Mouse (Mus musculus): ENCODE data around the gene Car9. TPM values are rescaled to one million over a fixed set of nuclear protein-coding genes. Genes with fewer than 3 reads are reported as not detected.

The Car9 gene
- polyA plus RNA-seq, 1 experiment from 2014 or later, result 0.69 TPM

GRCm38 (mm10) chr4:43513300-43513699, 6.5 kb downstream of the Car9 start:
- peaks cover 33% of the 10 kb centered on the region for H3K27me3 ChIP-seq (ENCODE audit: low read depth, poor library complexity, severe bottlenecking)
- 88% methylated on average over 4 of the region's 4 CpGs for WGBS
- peaks cover 13% of the 10 kb centered on the region for H3K4me1 ChIP-seq

GRCm38 (mm10) chr4:43513791-43514190, 7.0 kb downstream of the Car9 start:
- Histone ChIP-seq H3K9me3 (replicated peaks) (no peaks in the 10 kb centered on the region), H3K27ac (replicated peaks) (no peak overlapping the region), H3K4me1 (peaks cover 13% of the 10 kb centered on the region), H3K4me3 (no peak overlapping the region), H3K27me3 (ENCODE audit: low read depth, poor library complexity, severe bottlenecking) (peaks cover 33% of the 10 kb centered on the region), H3K36me3 (no peaks in the 10 kb centered on the region)
- no peak for DNase-seq (ENCODE audit: low spot score)
- 86% methylated on average over 4 of the region's 4 CpGs for WGBS

More at GRCm38 (mm10) chr4:43513300-43513699, 6.5 kb downstream of the Car9 start:
- DNase-seq (ENCODE audit: low spot score), result no peak
- no peaks in the 10 kb centered on the region for H3K36me3 ChIP-seq
- H3K27ac ChIP-seq (replicated peaks), result no peak overlapping the region
- no peaks in the 10 kb centered on the region for H3K9me3 ChIP-seq (replicated peaks)
- H3K4me3 ChIP-seq, result no peak overlapping the region

GRCm38 (mm10) chr4:43515764-43516708, 9.3 kb downstream of the Car9 start:
- 77% methylated on average over 11 of the region's 11 CpGs for WGBS
- DNase-seq (ENCODE audit: low spot score), result no peak

GRCm38 (mm10) chr4:43519551-43519950, 12.8 kb downstream of the Car9 start:
- WGBS, result 12% methylated on average over 10 of the region's 10 CpGs
- peak overlapping the region; percentile 29 for H3K4me3 ChIP-seq
- peaks cover 53% of the 10 kb centered on the region for H3K4me1 ChIP-seq
- H3K27me3 ChIP-seq (ENCODE audit: low read depth, poor library complexity, severe bottlenecking), result peaks cover 71% of the 10 kb centered on the region
- peak; percentile 40 for DNase-seq (ENCODE audit: low spot score)
- no peaks in the 10 kb centered on the region for H3K9me3 ChIP-seq (replicated peaks)
- no peak overlapping the region for H3K27ac ChIP-seq (replicated peaks)
- no peaks in the 10 kb centered on the region for H3K36me3 ChIP-seq

More at GRCm38 (mm10) chr4:43515764-43516708, 9.3 kb downstream of the Car9 start:
- H3K4me1 ChIP-seq, result peaks cover 21% of the 10 kb centered on the region
- peaks cover 39% of the 10 kb centered on the region for H3K27me3 ChIP-seq (ENCODE audit: low read depth, poor library complexity, severe bottlenecking)
- H3K4me3 ChIP-seq, result no peak overlapping the region
- no peaks in the 10 kb centered on the region for H3K9me3 ChIP-seq (replicated peaks)
- H3K36me3 ChIP-seq, result no peaks in the 10 kb centered on the region
- no peak overlapping the region for H3K27ac ChIP-seq (replicated peaks)

GRCm38 (mm10) chr4:43519956-43520355, 13.2 kb downstream of the Car9 start:
- DNase-seq (ENCODE audit: low spot score), result peak; percentile 85
- H3K27me3 ChIP-seq (ENCODE audit: low read depth, poor library complexity, severe bottlenecking), result peaks cover 73% of the 10 kb centered on the region
- no peaks in the 10 kb centered on the region for H3K9me3 ChIP-seq (replicated peaks)
- H3K4me3 ChIP-seq, result peak overlapping the region; percentile 29
- WGBS, result 13% methylated on average over 6 of the region's 6 CpGs
- no peaks in the 10 kb centered on the region for H3K36me3 ChIP-seq
- no peak overlapping the region for H3K27ac ChIP-seq (replicated peaks)
- peaks cover 56% of the 10 kb centered on the region for H3K4me1 ChIP-seq

GRCm38 (mm10) chr4:43527880-43528279, 21.1 kb downstream of the Car9 start:
- no peak for DNase-seq (ENCODE audit: low spot score)
- peaks cover 20% of the 10 kb centered on the region for H3K4me1 ChIP-seq
- 68% methylated on average over 5 of the region's 5 CpGs for WGBS
- no peak overlapping the region for H3K4me3 ChIP-seq
- no peak overlapping the region for H3K27ac ChIP-seq (replicated peaks)
- H3K27me3 ChIP-seq (ENCODE audit: low read depth, poor library complexity, severe bottlenecking), result peaks cover 39% of the 10 kb centered on the region
- peaks cover 22% of the 10 kb centered on the region for H3K36me3 ChIP-seq
- H3K9me3 ChIP-seq (replicated peaks), result no peaks in the 10 kb centered on the region

GRCm38 (mm10) chr4:43528487-43528886, 21.7 kb downstream of the Car9 start:
- H3K36me3 ChIP-seq, result peaks cover 28% of the 10 kb centered on the region
- peaks cover 33% of the 10 kb centered on the region for H3K27me3 ChIP-seq (ENCODE audit: low read depth, poor library complexity, severe bottlenecking)
- H3K9me3 ChIP-seq (replicated peaks), result no peaks in the 10 kb centered on the region
- H3K4me1 ChIP-seq, result peaks cover 14% of the 10 kb centered on the region
- 80% methylated on average over 9 of the region's 9 CpGs for WGBS
- DNase-seq (ENCODE audit: low spot score), result no peak
- H3K27ac ChIP-seq (replicated peaks), result no peak overlapping the region
- H3K4me3 ChIP-seq, result no peak overlapping the region

GRCm38 (mm10) chr4:43530081-43530501, 23.3 kb downstream of the Car9 start:
- no peaks in the 10 kb centered on the region for H3K9me3 ChIP-seq (replicated peaks)
- peaks cover 17% of the 10 kb centered on the region for H3K27me3 ChIP-seq (ENCODE audit: low read depth, poor library complexity, severe bottlenecking)
- H3K4me3 ChIP-seq, result no peak overlapping the region
- DNase-seq (ENCODE audit: low spot score), result no peak
- peaks cover 44% of the 10 kb centered on the region for H3K36me3 ChIP-seq
- WGBS, result 80% methylated on average over 8 of the region's 8 CpGs
- H3K27ac ChIP-seq (replicated peaks), result no peak overlapping the region
- H3K4me1 ChIP-seq, result no peaks in the 10 kb centered on the region

- 30% methylated on average over 7 of the region's 7 CpGs for WGBS
- peaks cover 12% of the 10 kb centered on the region for H3K27me3 ChIP-seq (ENCODE audit: low read depth, poor library complexity, severe bottlenecking)
- H3K4me1 ChIP-seq, result no peaks in the 10 kb centered on the region
- H3K4me3 ChIP-seq, result no peak overlapping the region
- peaks cover 49% of the 10 kb centered on the region for H3K36me3 ChIP-seq
- H3K9me3 ChIP-seq (replicated peaks), result no peaks in the 10 kb centered on the region
- H3K27ac ChIP-seq (replicated peaks), result no peak overlapping the region
- DNase-seq (ENCODE audit: low spot score), result peak; percentile 69
Measured at GRCm38 (mm10) chr4:43530581-43530980, 23.8 kb downstream of the Car9 start.

GRCm38 (mm10) chr4:43533270-43533669, 26.5 kb downstream of the Car9 start:
- Histone ChIP-seq H3K4me1 (no peaks in the 10 kb centered on the region), H3K27ac (replicated peaks) (no peak overlapping the region), H3K4me3 (no peak overlapping the region), H3K27me3 (ENCODE audit: low read depth, poor library complexity, severe bottlenecking) (no peaks in the 10 kb centered on the region), H3K36me3 (peaks cover 75% of the 10 kb centered on the region), H3K9me3 (replicated peaks) (no peaks in the 10 kb centered on the region)
- DNase-seq (ENCODE audit: low spot score), result no peak
- 88% methylated on average over 9 of the region's 9 CpGs for WGBS

- DNase-seq (ENCODE audit: low spot score), result no peak
- 97% methylated on average over 8 of the region's 8 CpGs for WGBS
Measured at GRCm38 (mm10) chr4:43535628-43536027, 28.9 kb downstream of the Car9 start.

GRCm38 (mm10) chr4:43536031-43536430, 29.3 kb downstream of the Car9 start:
- H3K4me3 ChIP-seq, result no peak overlapping the region
- no peaks in the 10 kb centered on the region for H3K9me3 ChIP-seq (replicated peaks)
- DNase-seq (ENCODE audit: low spot score), result no peak
- H3K36me3 ChIP-seq, result peaks cover 99% of the 10 kb centered on the region
- H3K27me3 ChIP-seq (ENCODE audit: low read depth, poor library complexity, severe bottlenecking), result no peaks in the 10 kb centered on the region
- H3K4me1 ChIP-seq, result no peaks in the 10 kb centered on the region
- 92% methylated on average over 9 of the region's 9 CpGs for WGBS
- no peak overlapping the region for H3K27ac ChIP-seq (replicated peaks)

More at GRCm38 (mm10) chr4:43535628-43536027, 28.9 kb downstream of the Car9 start:
- no peaks in the 10 kb centered on the region for H3K27me3 ChIP-seq (ENCODE audit: low read depth, poor library complexity, severe bottlenecking)
- H3K9me3 ChIP-seq (replicated peaks), result no peaks in the 10 kb centered on the region
- no peak overlapping the region for H3K27ac ChIP-seq (replicated peaks)
- no peak overlapping the region for H3K4me3 ChIP-seq
- no peaks in the 10 kb centered on the region for H3K4me1 ChIP-seq
- peaks cover 98% of the 10 kb centered on the region for H3K36me3 ChIP-seq

- Histone ChIP-seq H3K27me3 (ENCODE audit: low read depth, poor library complexity, severe bottlenecking) (no peaks in the 10 kb centered on the region), H3K36me3 (peaks cover 99% of the 10 kb centered on the region), H3K4me3 (no peak overlapping the region), H3K4me1 (no peaks in the 10 kb centered on the region), H3K27ac (replicated peaks) (no peak overlapping the region), H3K9me3 (replicated peaks) (no peaks in the 10 kb centered on the region)
- 75% methylated on average over 3 of the region's 3 CpGs for WGBS
- DNase-seq (ENCODE audit: low spot score), result no peak
Measured at GRCm38 (mm10) chr4:43542044-43542443, 35.3 kb downstream of the Car9 start.

All from midbrain, embryonic 10.5 days (tissue).